Mouse (Mus musculus) forebrain, embryonic 14.5 days (tissue): ENCODE results near the gene Brk1. TPM values are rescaled to one million over a fixed set of nuclear protein-coding genes. Genes with fewer than 3 reads are reported as not detected.

Experiments used
- ATAC-seq: fragments of 200-750 bp; cut with Nextera tagmentation; 2 replicates; pipeline ENCODE4 v1.8.0; 2017; ENCODE audit warnings: mild to moderate bottlenecking, moderate library complexity
- DNase-seq: peaks from one replicate; pipeline ENCODE4 v3.0.0-alpha.2; 2015; ENCODE audit warnings: low spot score
- H3K27ac ChIP-seq: fragments of 300-500 bp; sonication (generic); 2 replicates; pipeline ENCODE4 v1.5.1; 2014; ENCODE audit warnings: low read depth, mild to moderate bottlenecking, control low read depth, low read length, moderate library complexity
- H3K27me3 ChIP-seq: fragments of 300-500 bp; sonication (generic); replicated peaks from 2 replicates; pipeline ENCODE4 v1.6.1; 2014; ENCODE audit warnings: low read length, control low read depth, mixed read lengths; ENCODE audit not compliant: control insufficient read depth, insufficient read depth
- H3K36me3 ChIP-seq: fragments of 300-500 bp; sonication (generic); 2 replicates; pipeline ENCODE4 v1.6.1; 2014; ENCODE audit warnings: low read length, control low read depth; ENCODE audit not compliant: control insufficient read depth, insufficient read depth
- H3K4me1 ChIP-seq: fragments of 300-500 bp; sonication (generic); 2 replicates; pipeline ENCODE4 v1.6.1; 2014; ENCODE audit warnings: antibody characterized with exemption, low read length, control low read depth; ENCODE audit not compliant: control insufficient read depth, insufficient read depth
- H3K4me2 ChIP-seq: fragments of 300-500 bp; sonication (generic); 2 replicates; pipeline ENCODE4 v1.6.1; 2014; ENCODE audit warnings: mild to moderate bottlenecking, control low read depth, low read length
- H3K4me3 ChIP-seq: fragments of 300-500 bp; sonication (generic); 2 replicates; pipeline ENCODE4 v1.5.1; 2014; ENCODE audit warnings: low read depth, low read length, control low read depth
- H3K9ac ChIP-seq: fragments of 300-500 bp; sonication (generic); 2 replicates; pipeline ENCODE4 v1.6.1; 2014; ENCODE audit warnings: mild to moderate bottlenecking, low read length, control low read depth, moderate library complexity
- H3K9me3 ChIP-seq: fragments of 300-500 bp; sonication (generic); replicated peaks from 2 replicates; pipeline ENCODE4 v1.6.1; 2016; ENCODE audit warnings: low read length, control low read depth, mixed read lengths; ENCODE audit not compliant: control insufficient read depth
- WGBS: fragments of 180-500 bp; shearing (Covaris S2); extraction: QIAGEN DNeasy Blood & Tissue Kit; methylation state at CpG from one replicate; pipeline ENCODE4 v1.1.7; 2014; 5-methylcytosine and 5-hydroxymethylcytosine counted together
- polyA plus RNA-seq: library from polyadenylated mRNA; unstranded; fragments of >200 nt; fragmentation: Nextera tagmentation; extraction: Ambion mirVana; gene quantifications from 2 replicates; pipeline ENCODE4 v1.2.1, GENCODE M21; 2014

Gene Brk1
- polyA plus RNA-seq, 1 experiment from 2014 or later: 307 TPM

DNA sequence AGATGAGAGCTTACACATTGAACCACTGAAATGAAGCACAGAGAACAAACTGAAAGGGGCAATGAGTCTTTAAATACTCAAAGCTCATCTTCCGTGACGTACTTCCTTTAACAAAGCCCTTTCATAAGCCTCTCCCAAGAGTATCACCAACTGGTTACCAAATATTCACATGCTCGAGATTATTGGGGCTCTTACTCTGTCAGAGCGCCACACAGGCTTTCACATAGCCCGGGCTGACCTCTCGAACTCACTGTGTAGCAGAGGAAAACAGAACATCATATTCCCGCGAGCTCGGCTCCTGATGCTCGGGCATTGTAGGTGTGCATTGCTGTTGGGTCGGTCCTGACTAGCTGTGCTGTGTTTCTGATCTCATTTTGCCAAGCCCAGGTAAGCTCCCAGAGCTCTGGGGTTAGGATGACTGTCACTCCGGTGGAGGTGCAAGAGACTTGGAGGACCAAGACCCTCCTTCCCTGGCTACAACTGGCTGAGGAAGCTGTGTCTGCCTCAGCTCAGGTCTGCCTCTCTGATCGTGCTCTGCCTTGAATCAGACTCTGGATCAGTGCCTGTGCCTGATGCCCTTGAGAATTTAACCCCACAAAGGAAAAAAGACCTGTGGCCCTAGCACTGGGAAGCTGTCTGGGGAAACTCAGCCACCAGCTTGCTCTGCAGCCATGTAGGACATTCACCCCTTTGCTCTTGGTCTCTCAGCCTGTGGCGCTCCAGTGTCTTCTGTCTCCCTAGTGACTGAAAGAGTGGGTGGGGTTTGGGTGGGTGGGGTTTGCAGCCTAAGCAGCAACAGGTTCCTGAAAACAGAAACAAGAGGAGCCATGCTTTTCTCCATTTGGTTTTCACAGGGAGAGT lies 56.1 kb downstream of the Brk1 start:
- Histone ChIP-seq H3K4me2 (no peak overlapping the region), H3K27me3 (no peaks in the 10 kb centered on the region), H3K4me3 (no peak overlapping the region), H3K27ac (no peak overlapping the region), H3K9me3 (peaks cover 4% of the 10 kb centered on the region; the same call in 1 of the 2 replicates), H3K9ac (no peak overlapping the region), H3K36me3 (no peaks in the 10 kb centered on the region), H3K4me1 (no peaks in the 10 kb centered on the region)
- DNase-seq: no peak
- no peak for ATAC-seq
- WGBS: 79% methylated on average over 14 of the region's 14 CpGs

DNA sequence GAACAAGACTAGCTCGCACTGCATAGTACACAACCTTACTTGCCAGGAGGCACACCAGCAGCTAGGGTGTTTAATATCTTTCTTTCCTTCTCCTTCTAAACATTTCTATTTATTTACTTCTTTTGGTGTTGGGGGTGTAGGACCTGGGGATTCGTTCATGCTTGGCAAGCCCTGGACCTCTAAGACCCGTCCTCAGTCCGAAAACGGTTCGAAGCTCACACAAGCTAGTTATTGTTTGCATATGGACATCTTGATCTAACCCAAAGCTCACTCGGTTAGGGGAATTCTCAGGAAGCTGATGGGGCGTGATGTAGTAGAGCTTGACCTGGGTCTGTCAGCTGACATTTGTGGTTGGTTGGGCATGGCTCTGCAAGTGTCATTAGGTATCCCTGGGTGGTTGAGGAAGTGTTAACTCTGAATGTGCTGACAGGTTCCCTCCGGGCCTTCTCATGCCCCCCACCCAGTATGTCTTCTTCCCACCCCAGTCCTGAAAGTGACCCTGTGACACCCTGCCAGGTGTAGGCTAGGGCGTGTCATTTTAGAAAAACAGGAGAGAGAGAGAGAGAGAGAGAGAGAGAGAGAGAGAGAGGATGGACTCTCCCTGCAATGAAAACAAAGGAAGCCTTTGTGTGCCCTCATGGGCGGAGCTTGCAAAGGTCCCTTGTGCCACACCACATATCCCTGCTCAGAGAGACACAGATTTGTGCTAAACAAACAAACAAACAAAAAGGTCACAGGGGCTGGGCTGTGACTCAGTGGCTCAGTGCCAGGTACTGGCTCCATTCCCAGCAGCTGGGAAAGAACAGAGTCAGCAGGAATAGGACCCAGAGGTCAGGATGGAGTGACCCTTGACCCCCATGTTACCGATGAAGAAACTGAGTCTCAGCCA lies 57.0 kb downstream of the Brk1 start:
- H3K9ac ChIP-seq: no peak overlapping the region
- DNase-seq (no peak), ATAC-seq (no peak)
- H3K4me2 ChIP-seq: no peak overlapping the region
- H3K4me3 ChIP-seq: no peak overlapping the region
- 72% methylated on average over 12 of the region's 12 CpGs for WGBS
- H3K27ac ChIP-seq: no peak overlapping the region
- H3K27me3 ChIP-seq: no peaks in the 10 kb centered on the region
- no peaks in the 10 kb centered on the region for H3K36me3 ChIP-seq
- no peaks in the 10 kb centered on the region for H3K4me1 ChIP-seq
- H3K9me3 ChIP-seq: peaks cover 4% of the 10 kb centered on the region; the same call in 1 of the 2 replicates

GRCm38 (mm10) chr6:113662964-113663700 lies 58.6 kb downstream of the Brk1 start:
- Histone ChIP-seq H3K9me3 (peaks cover 4% of the 10 kb centered on the region; the same call in 1 of the 2 replicates), H3K4me2 (no peak overlapping the region), H3K9ac (no peak overlapping the region), H3K27me3 (no peaks in the 10 kb centered on the region), H3K27ac (no peak overlapping the region), H3K4me3 (no peak overlapping the region), H3K36me3 (no peaks in the 10 kb centered on the region), H3K4me1 (no peaks in the 10 kb centered on the region)
- DNase-seq (no peak), ATAC-seq (no peak)
- 92% methylated on average over 8 of the region's 8 CpGs for WGBS

DNA sequence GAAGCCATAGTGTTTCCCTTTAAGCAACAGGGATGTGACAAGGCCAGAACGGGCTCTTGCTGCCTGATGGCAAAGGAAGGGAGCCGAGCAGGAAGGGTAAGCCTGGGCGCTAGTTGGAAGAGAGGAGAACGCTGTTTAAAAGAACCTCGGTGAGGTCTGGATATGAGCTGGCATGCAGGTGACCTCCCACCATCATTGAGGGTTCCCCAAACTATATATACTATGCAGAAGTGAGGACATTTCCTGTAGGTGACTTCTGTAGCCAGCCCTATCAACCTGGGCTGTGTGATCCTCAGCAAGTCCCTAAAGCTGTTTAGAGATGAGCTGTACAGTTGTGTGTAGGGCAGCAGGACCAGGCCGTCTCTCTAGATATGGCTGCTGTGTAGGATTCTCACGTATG lies 59.7 kb downstream of the Brk1 start:
- no peak overlapping the region for H3K27ac ChIP-seq
- no peak for ATAC-seq
- H3K36me3 ChIP-seq: no peaks in the 10 kb centered on the region
- 86% methylated on average over 7 of the region's 7 CpGs for WGBS
- peaks cover 5% of the 10 kb centered on the region; the same call in 1 of the 2 replicates for H3K4me1 ChIP-seq
- peaks cover 4% of the 10 kb centered on the region; the same call in 1 of the 2 replicates for H3K9me3 ChIP-seq
- no peak overlapping the region for H3K9ac ChIP-seq
- H3K4me3 ChIP-seq: no peak overlapping the region
- H3K27me3 ChIP-seq: no peaks in the 10 kb centered on the region
- H3K4me2 ChIP-seq: no peak overlapping the region
- no peak for DNase-seq

Other genes with a start within 250 kb of the Brk1 start
- 68.2 and 83.2 TPM in 2 replicates for gene Tada3, start 226.9 kb upstream of the Brk1 start, polyA plus RNA-seq
- 265 and 270 TPM in 2 replicates for gene Arpc4, start 226.7 kb upstream of the Brk1 start, polyA plus RNA-seq
- 2.5 and 5.0 TPM in 2 replicates for gene Ttll3, start 215.5 kb upstream of the Brk1 start, polyA plus RNA-seq
- gene Rpusd3, start 185.4 kb upstream of the Brk1 start, polyA plus RNA-seq: 15.8 and 19.8 TPM in 2 replicates
- gene Cidec, start 169.0 kb upstream of the Brk1 start, polyA plus RNA-seq: not detected in 2 replicates
- gene Jagn1, start 162.2 kb upstream of the Brk1 start, polyA plus RNA-seq: 88.0 and 94.4 TPM in 2 replicates
- not detected in 2 replicates for gene Il17re, start 146.3 kb upstream of the Brk1 start, polyA plus RNA-seq
- 1.3 and 2.0 TPM in 2 replicates for gene Il17rc, start 133.3 kb upstream of the Brk1 start, polyA plus RNA-seq
- 37.2 and 49.4 TPM in 2 replicates for gene Creld1, start 121.5 kb upstream of the Brk1 start, polyA plus RNA-seq
- gene Prrt3, start 102.8 kb upstream of the Brk1 start, polyA plus RNA-seq: 3.2 and 5.4 TPM in 2 replicates
- gene Emc3, start 73.1 kb upstream of the Brk1 start, polyA plus RNA-seq: 101 and 108 TPM in 2 replicates
- 4.3 and 5.8 TPM in 2 replicates for gene Fancd2, start 73.1 kb upstream of the Brk1 start, polyA plus RNA-seq
- not detected in 2 replicates for gene Fancd2os, start 4.1 kb upstream of the Brk1 start, polyA plus RNA-seq
- gene Vhl, start 19.2 kb downstream of the Brk1 start, polyA plus RNA-seq: 90.3 and 97.1 TPM in 2 replicates
- gene Irak2, start 33.7 kb downstream of the Brk1 start, polyA plus RNA-seq: 0.68 and 0.90 TPM in 2 replicates
- 1.1 and 1.6 TPM in 2 replicates for gene Tatdn2, start 92.3 kb downstream of the Brk1 start, polyA plus RNA-seq
- gene Ghrl, start 115.1 kb downstream of the Brk1 start, polyA plus RNA-seq: 0.54 and 0.66 TPM in 2 replicates
- gene Sec13, start 136.0 kb downstream of the Brk1 start, polyA plus RNA-seq: 288 and 299 TPM in 2 replicates